Mouse (Mus musculus) limb, embryonic 12.5 days (tissue): ENCODE results near the gene Cela2a. TPM values are rescaled to one million over a fixed set of nuclear protein-coding genes. Genes with fewer than 3 reads are reported as not detected.
A peak's percentile ranks its signal among the peaks of the same experiment; 100 is the strongest.

Experiments used
- ATAC-seq: fragments of 200-750 bp; cut with Nextera tagmentation; 2 replicates; pipeline ENCODE4 v1.8.0; 2017; ENCODE audit warnings: low read depth, moderate TSS enrichment; ENCODE audit not compliant: insufficient number of reproducible peaks, insufficient read depth, low FRiP score, low TSS enrichment
- H3K27ac ChIP-seq: fragments of 300-500 bp; sonication (generic); 2 replicates; pipeline ENCODE4 v1.5.1; 2016; ENCODE audit warnings: mild to moderate bottlenecking, moderate library complexity
- H3K27me3 ChIP-seq: fragments of 300-500 bp; sonication (generic); 2 replicates; pipeline ENCODE4 v1.6.1; 2016; ENCODE audit warnings: mild to moderate bottlenecking, moderate library complexity
- H3K36me3 ChIP-seq: fragments of 300-500 bp; sonication (generic); 2 replicates; pipeline ENCODE4 v1.6.1; 2016; ENCODE audit warnings: mild to moderate bottlenecking, moderate library complexity
- H3K4me1 ChIP-seq: fragments of 300-500 bp; sonication (generic); replicated peaks from 2 replicates; pipeline ENCODE4 v1.6.1; 2016
- H3K4me2 ChIP-seq: fragments of 300-500 bp; sonication (generic); 2 replicates; pipeline ENCODE4 v1.6.1; 2016; ENCODE audit warnings: mild to moderate bottlenecking, moderate library complexity
- H3K4me3 ChIP-seq: fragments of 300-500 bp; sonication (generic); replicated peaks from 2 replicates; pipeline ENCODE4 v1.5.1; 2016; ENCODE audit warnings: mild to moderate bottlenecking
- H3K9ac ChIP-seq: fragments of 300-500 bp; sonication (generic); replicated peaks from 2 replicates; pipeline ENCODE4 v1.6.1; 2016; ENCODE audit warnings: mild to moderate bottlenecking, moderate library complexity
- H3K9me3 ChIP-seq: fragments of 300-500 bp; sonication (generic); 2 replicates; pipeline ENCODE4 v1.6.1; 2016; ENCODE audit warnings: mild to moderate bottlenecking, moderate library complexity
- WGBS: fragments of 180-500 bp; shearing (Covaris S2); methylation state at CpG from one replicate; pipeline ENCODE4 v1.1.7; 2016; 5-methylcytosine and 5-hydroxymethylcytosine counted together
- polyA plus RNA-seq: library from polyadenylated mRNA; unstranded; fragments of >200 nt; fragmentation: Nextera tagmentation; extraction: Ambion mirVana; gene quantifications from 2 replicates; pipeline ENCODE4 v1.2.1, GENCODE M21; 2016

Gene Cela2a
- polyA plus RNA-seq, 1 experiment from 2014 or later: not detected

GRCm38 (mm10) chr4:141796954-141797353 is 29.0 kb downstream of the Cela2a start:
- Histone ChIP-seq H3K9ac (no peak overlapping the region), H3K27ac (no peak overlapping the region), H3K4me3 (no peak overlapping the region), H3K4me1 (peaks cover 5% of the 10 kb centered on the region; the same call in 1 of the 2 replicates), H3K27me3 (no peaks in the 10 kb centered on the region), H3K36me3 (peaks cover 22% of the 10 kb centered on the region), H3K9me3 (no peaks in the 10 kb centered on the region), H3K4me2 (no peak overlapping the region)
- WGBS: 76% methylated on average over 4 of the region's 4 CpGs
- ATAC-seq: no peak

- Histone ChIP-seq H3K27me3 (no peaks in the 10 kb centered on the region), H3K4me1 (peaks cover 5% of the 10 kb centered on the region; the same call in 1 of the 2 replicates), H3K27ac (no peak overlapping the region), H3K9ac (no peak overlapping the region), H3K36me3 (peaks cover 22% of the 10 kb centered on the region), H3K9me3 (no peaks in the 10 kb centered on the region), H3K4me2 (no peak overlapping the region), H3K4me3 (no peak overlapping the region)
- ATAC-seq: no peak
- 81% methylated on average over 7 of the region's 7 CpGs for WGBS
Measured at GRCm38 (mm10) chr4:141796356-141796755, 29.6 kb downstream of the Cela2a start.

DNA sequence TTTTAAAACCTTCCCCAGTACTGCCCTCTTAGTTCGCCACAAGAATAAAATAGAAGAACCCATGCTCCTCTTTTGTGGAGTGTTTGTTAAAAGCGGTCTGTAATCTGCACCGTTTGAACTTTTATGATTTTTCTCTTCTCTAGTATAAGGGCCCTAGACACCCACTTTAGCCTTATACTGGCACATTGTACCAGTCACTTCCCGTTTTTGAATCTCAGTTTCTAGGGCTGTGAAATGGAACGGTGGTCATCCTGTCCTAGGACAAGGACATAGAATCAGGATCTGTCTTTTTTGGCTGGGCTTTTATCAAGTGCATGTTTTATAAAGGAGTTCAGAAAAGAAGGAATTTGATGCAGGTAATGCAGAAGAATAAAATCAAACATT is 31.8 kb downstream of the Cela2a start:
- H3K9me3 ChIP-seq: no peaks in the 10 kb centered on the region
- peaks cover 13% of the 10 kb centered on the region for H3K4me1 ChIP-seq
- no peaks in the 10 kb centered on the region for H3K27me3 ChIP-seq
- no peak for ATAC-seq
- peaks cover 22% of the 10 kb centered on the region for H3K36me3 ChIP-seq
- peak overlapping the region; percentile 57 for H3K4me2 ChIP-seq
- WGBS: 13% methylated on average over 5 of the region's 5 CpGs
- peak overlapping the region; percentile 93 for H3K27ac ChIP-seq
- H3K4me3 ChIP-seq: peak overlapping the region; percentile 68
- peak overlapping the region; percentile 73 for H3K9ac ChIP-seq

- H3K4me3 ChIP-seq: peak within 1 kb of the TSS; percentile 68
- H3K9me3 ChIP-seq: no peaks in the 10 kb centered on the region
- under 1% methylated on average over 76 of the region's 80 CpGs for WGBS
- H3K27me3 ChIP-seq: no peaks in the 10 kb centered on the region
- H3K9ac ChIP-seq: peak within 1 kb of the TSS; percentile 73
- H3K27ac ChIP-seq: peak within 1 kb of the TSS; percentile 93
- peak within 1 kb of the TSS; percentile 57 for H3K4me2 ChIP-seq
- H3K4me1 ChIP-seq: peaks cover 13% of the 10 kb centered on the region
- peaks cover 22% of the 10 kb centered on the region for H3K36me3 ChIP-seq
- ATAC-seq: peak; percentile 75
Measured at GRCm38 (mm10) chr4:141793282-141794151, 32.4 kb downstream of the Cela2a start, which contains the start of gene Casp9. Gene Casp9 (plus strand): TSS chr4:141793612.

- H3K27me3 ChIP-seq: no peaks in the 10 kb centered on the region
- peak overlapping the region; percentile 40 for H3K9ac ChIP-seq
- peak overlapping the region; percentile 93 for H3K27ac ChIP-seq
- H3K4me2 ChIP-seq: peak overlapping the region; percentile 57
- H3K9me3 ChIP-seq: no peaks in the 10 kb centered on the region
- H3K36me3 ChIP-seq: peaks cover 17% of the 10 kb centered on the region
- ATAC-seq: no peak
- peaks cover 13% of the 10 kb centered on the region for H3K4me1 ChIP-seq
- peak overlapping the region; percentile 68 for H3K4me3 ChIP-seq
- WGBS: 10% methylated on average over 10 of the region's 10 CpGs
Measured at GRCm38 (mm10) chr4:141792554-141793281, 33.2 kb downstream of the Cela2a start.

GRCm38 (mm10) chr4:141791951-141792350 is 34.0 kb downstream of the Cela2a start:
- H3K27ac ChIP-seq: no peak overlapping the region
- no peak overlapping the region for H3K9ac ChIP-seq
- peaks cover 15% of the 10 kb centered on the region for H3K36me3 ChIP-seq
- no peak for ATAC-seq
- H3K4me3 ChIP-seq: no peak overlapping the region
- H3K4me2 ChIP-seq: no peak overlapping the region
- whole genome bisulfite sequencing: 87% methylated on average over 8 of the region's 8 CpGs
- peaks cover 13% of the 10 kb centered on the region for H3K4me1 ChIP-seq
- H3K27me3 ChIP-seq: no peaks in the 10 kb centered on the region
- no peaks in the 10 kb centered on the region for H3K9me3 ChIP-seq

GRCm38 (mm10) chr4:141791486-141791885 is 34.5 kb downstream of the Cela2a start:
- WGBS: 92% methylated on average over 7 of the region's 7 CpGs

GRCm38 (mm10) chr4:141790524-141790990 is 35.4 kb downstream of the Cela2a start, which contains the start of gene Dnajc16:
Gene Dnajc16 (minus strand): TSS chr4:141790931.
- Histone ChIP-seq H3K27me3 (no peaks in the 10 kb centered on the region), H3K4me1 (peaks cover 13% of the 10 kb centered on the region), H3K9me3 (no peaks in the 10 kb centered on the region), H3K4me3 (peak within 1 kb of the TSS; percentile 98), H3K9ac (peak within 1 kb of the TSS; percentile 94), H3K27ac (peak within 1 kb of the TSS; percentile 79), H3K4me2 (peak within 1 kb of the TSS; percentile 84), H3K36me3 (peaks cover 18% of the 10 kb centered on the region; the same call in 1 of the 2 replicates)
- peak; percentile 89 for ATAC-seq
- under 1% methylated on average over 42 of the region's 42 CpGs for whole genome bisulfite sequencing

More at GRCm38 (mm10) chr4:141791486-141791885, 34.5 kb downstream of the Cela2a start:
- peaks cover 13% of the 10 kb centered on the region for H3K4me1 ChIP-seq
- no peaks in the 10 kb centered on the region for H3K9me3 ChIP-seq
- no peak for ATAC-seq
- no peak overlapping the region for H3K27ac ChIP-seq
- no peak overlapping the region for H3K9ac ChIP-seq
- H3K36me3 ChIP-seq: peaks cover 12% of the 10 kb centered on the region
- H3K4me2 ChIP-seq: peak overlapping the region; percentile 84; the same call in 1 of the 2 replicates
- H3K27me3 ChIP-seq: no peaks in the 10 kb centered on the region
- H3K4me3 ChIP-seq: no peak overlapping the region

DNA sequence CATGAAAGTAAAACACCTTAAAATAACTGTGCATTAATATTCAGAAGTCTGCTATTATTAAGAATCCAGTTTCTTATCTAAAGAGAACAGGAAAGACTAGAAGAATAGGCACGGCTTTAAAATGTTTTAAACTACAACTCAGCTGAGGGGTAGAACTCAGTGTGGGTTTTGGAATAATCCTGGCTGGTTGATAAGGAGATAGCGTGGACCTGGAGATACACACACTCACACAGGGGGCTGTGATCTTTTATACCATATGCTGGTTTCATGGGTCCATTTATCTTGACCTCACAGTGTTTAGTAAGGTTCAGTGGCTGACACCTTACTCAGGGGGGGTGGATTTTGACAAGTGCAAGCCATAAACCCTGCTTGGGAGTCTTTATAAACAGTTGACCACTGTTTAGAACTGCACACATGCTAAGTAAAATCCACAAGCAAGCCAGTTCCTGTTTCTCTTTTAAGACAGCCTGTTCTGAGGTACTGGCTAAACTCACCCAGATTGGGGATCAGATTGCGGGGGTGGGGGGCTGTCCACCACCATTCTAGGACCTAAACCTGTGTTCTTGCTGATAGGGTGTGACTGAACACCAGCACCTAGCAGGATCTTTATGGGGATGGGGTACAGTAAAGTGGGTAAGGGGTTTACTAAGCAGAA is 36.3 kb downstream of the Cela2a start:
- WGBS: 56% methylated on average over 3 of the region's 3 CpGs
- Histone ChIP-seq H3K4me1 (peaks cover 8% of the 10 kb centered on the region), H3K9ac (peak overlapping the region; percentile 94), H3K4me3 (peak overlapping the region; percentile 98), H3K4me2 (peak overlapping the region; percentile 84), H3K27me3 (no peaks in the 10 kb centered on the region), H3K36me3 (peaks cover 27% of the 10 kb centered on the region), H3K27ac (peak overlapping the region; percentile 79), H3K9me3 (no peaks in the 10 kb centered on the region)
- ATAC-seq: no peak

DNA sequence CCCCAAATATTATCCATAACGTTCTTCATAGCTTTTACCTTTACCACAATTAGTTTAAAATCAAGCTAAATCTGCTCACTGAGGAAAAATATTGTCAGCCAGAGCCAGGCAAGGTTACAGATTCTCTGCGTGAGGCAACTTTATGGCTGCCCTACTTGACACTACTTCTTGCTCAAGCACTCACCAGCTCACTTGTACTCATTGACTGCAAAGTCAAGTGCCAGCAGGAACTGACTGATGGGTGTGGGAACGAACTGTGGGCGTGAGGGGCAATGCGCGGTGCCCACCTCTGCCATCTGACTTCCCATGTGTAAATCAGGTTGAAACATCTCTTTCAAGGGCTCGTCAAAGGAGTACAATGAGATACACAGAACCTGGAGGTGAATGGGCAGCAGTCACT is 38.5 kb downstream of the Cela2a start:
- Histone ChIP-seq H3K4me3 (no peak overlapping the region), H3K4me1 (peaks cover 8% of the 10 kb centered on the region), H3K27me3 (no peaks in the 10 kb centered on the region), H3K27ac (peak overlapping the region; percentile 35; the same call in 1 of the 2 replicates), H3K9ac (0 out of 2 replicates have a peak overlapping the region, but pooled peaks have one; percentile 8), H3K4me2 (no peak overlapping the region), H3K9me3 (no peaks in the 10 kb centered on the region), H3K36me3 (peaks cover 48% of the 10 kb centered on the region)
- whole genome bisulfite sequencing: 87% methylated on average over 7 of the region's 7 CpGs
- ATAC-seq: no peak
